Mouse (Mus musculus) T-helper 17 cell (primary cell): ENCODE results near the gene Emcn.

Experiments
- in situ Hi-C, 2 experiments: fragments of 300-600 bp; cut with MboI, MseI; formaldehyde crosslinking; loops; 1 replicate in 1 of 2; 2 replicates in 1 of 2; pipeline ENCODE4 v1.15.1; 2025; ENCODE audit warnings: high pct_unique_total_duplicates in 2 of 2

Gene Emcn

GRCm38 (mm10) chr3:137395588-137395987 is 54.7 kb downstream of the Emcn start:
- in situ Hi-C loops: no loop called here

GRCm38 (mm10) chr3:137415451-137416086 is 74.7 kb downstream of the Emcn start:
- in situ Hi-C loops: no loop called here

- in situ Hi-C loops: no loop called here
Observed at GRCm38 (mm10) chr3:137418636-137419035, 77.8 kb downstream of the Emcn start.

- in situ Hi-C loops: no loop called here
Observed at GRCm38 (mm10) chr3:137429516-137429915, 88.6 kb downstream of the Emcn start.

GRCm38 (mm10) chr3:137464902-137465629 is 124.2 kb downstream of the Emcn start:
- in situ Hi-C loops: no loop called here

- in situ Hi-C loops: no loop called here
Observed at GRCm38 (mm10) chr3:137465953-137466352, 125.1 kb downstream of the Emcn start.

- in situ Hi-C loops: no loop called here
Observed at GRCm38 (mm10) chr3:137466766-137467165, 125.9 kb downstream of the Emcn start.

GRCm38 (mm10) chr3:137467386-137467785 is 126.5 kb downstream of the Emcn start:
- in situ Hi-C loops: no loop called here

- in situ Hi-C loops: no loop called here
Observed at GRCm38 (mm10) chr3:137472145-137472544, 131.3 kb downstream of the Emcn start.

GRCm38 (mm10) chr3:137479761-137480339 is 139.0 kb downstream of the Emcn start:
- in situ Hi-C loops: no loop called here

- in situ Hi-C loops: no loop called here
Observed at GRCm38 (mm10) chr3:137481157-137481556, 140.3 kb downstream of the Emcn start.
